Comparison of ENCODE assay signal across 23 mouse cellular contexts in genomic region chr11:90494981-90495380, GRCm38 (mm10).
"Had no signal": no experiment of that assay in that cellular context is flagged by ENCODE, and none has a peak within 500 bp of the region (broad histone marks: within the 10 kb centered on the region; RNA-seq: fewer than 3 reads in every experiment).

No protein-coding gene starts in this region.

- H3K27me3 ChIP-seq: kidney, embryonic 15.5 days; limb, embryonic 12.5 days; limb, embryonic 15.5 days had no signal

- H3K4me1 ChIP-seq: kidney, embryonic 15.5 days; limb, embryonic 12.5 days; midbrain, embryonic 12.5 days had no signal

- DNase-seq: kidney, postnatal 10 days; kidney, postnatal 36 days; layer of hippocampus, postnatal 36 days; left cerebral cortex, postnatal 4 days; liver, postnatal 0 days; lung, embryonic 14.5 days; right cerebral cortex, adult 18-20 months; right cerebral cortex, postnatal 14 days; right cerebral cortex, postnatal 4 days; thymus, adult 2 months; thymus, postnatal 14 days; thymus, postnatal 4 days had no signal

- ATAC-seq: liver, postnatal 0 days; lung, postnatal 0 days; midbrain, embryonic 16.5 days had no signal

- H3K4me3 ChIP-seq: kidney, embryonic 15.5 days; left cerebral cortex, adult 2 months; limb, embryonic 12.5 days; limb, embryonic 15.5 days; midbrain, embryonic 12.5 days had no signal

- H3K27ac ChIP-seq: kidney, embryonic 15.5 days; left cerebral cortex, adult 2 months; limb, embryonic 12.5 days; limb, embryonic 15.5 days; liver, embryonic 14.5 days; macrophage; midbrain, embryonic 12.5 days; stomach, postnatal 0 days had no signal

- H3K9ac ChIP-seq: kidney, embryonic 15.5 days; limb, embryonic 12.5 days; limb, embryonic 15.5 days; liver, embryonic 14.5 days; liver, postnatal 0 days; lung, embryonic 14.5 days; midbrain, embryonic 12.5 days had no signal

- H3K4me2 ChIP-seq: kidney, embryonic 15.5 days; limb, embryonic 12.5 days; limb, embryonic 15.5 days; liver, embryonic 11.5 days; lung, embryonic 14.5 days; midbrain, embryonic 12.5 days had no signal

- H3K9me3 ChIP-seq: kidney, embryonic 15.5 days; limb, embryonic 12.5 days; limb, embryonic 15.5 days; midbrain, embryonic 12.5 days had no signal
